Mouse (Mus musculus) layer of hippocampus, adult 11-12 months (tissue): ENCODE results near the gene Bud13.

Experiments used
- DNase-seq: peaks from one replicate; pipeline ENCODE4 v3.0.0; 2022; ENCODE audit warnings: low spot score

The Bud13 gene

GRCm38 (mm10) chr9:46282631-46283436 is at the start of gene Bud13:
TSS of gene Bud13 (plus strand) at chr9:46283008.
- DNase-seq = peak; percentile 91

- no peak for DNase-seq
These were observed 47.6 kb upstream of the Bud13 start for GRCm38 (mm10) chr9:46235196-46235595.

DNA sequence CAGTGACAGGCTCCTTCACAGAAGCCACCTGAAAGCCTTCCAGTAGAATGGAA is 47.4 kb upstream of the Bud13 start, which contains the start of gene Apoc3:
Gene Apoc3, minus strand, starts transcription at position 41 of the 53 bp plus-strand sequence.
- DNase-seq = no peak

DNA sequence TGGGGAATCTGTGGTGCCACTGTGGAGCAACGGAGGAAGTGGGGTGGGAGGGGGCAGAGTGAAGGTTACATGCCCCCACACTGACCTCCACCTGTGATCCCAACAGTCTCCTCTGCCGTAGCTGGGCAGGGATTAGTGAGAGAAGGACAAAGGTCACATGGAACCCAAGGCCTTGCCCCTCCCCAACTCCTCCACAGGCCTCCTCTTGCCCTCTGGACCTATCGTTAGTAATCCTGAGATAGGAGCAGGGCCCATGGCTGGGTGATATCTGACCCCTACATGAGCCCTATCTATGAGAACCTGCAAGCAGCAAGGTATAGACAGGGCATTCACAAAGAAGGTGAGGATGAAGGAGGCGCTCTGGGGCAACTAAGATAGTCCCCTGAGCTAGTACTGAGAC is 47.2 kb upstream of the Bud13 start:
- no peak for DNase-seq

GRCm38 (mm10) chr9:46238850-46239249 is 44.0 kb upstream of the Bud13 start:
- DNase-seq = no peak

GRCm38 (mm10) chr9:46240526-46241153 is 42.2 kb upstream of the Bud13 start, which contains the start of gene Apoa4:
TSS of gene Apoa4 (plus strand) at chr9:46240696.
- no peak for DNase-seq

DNA sequence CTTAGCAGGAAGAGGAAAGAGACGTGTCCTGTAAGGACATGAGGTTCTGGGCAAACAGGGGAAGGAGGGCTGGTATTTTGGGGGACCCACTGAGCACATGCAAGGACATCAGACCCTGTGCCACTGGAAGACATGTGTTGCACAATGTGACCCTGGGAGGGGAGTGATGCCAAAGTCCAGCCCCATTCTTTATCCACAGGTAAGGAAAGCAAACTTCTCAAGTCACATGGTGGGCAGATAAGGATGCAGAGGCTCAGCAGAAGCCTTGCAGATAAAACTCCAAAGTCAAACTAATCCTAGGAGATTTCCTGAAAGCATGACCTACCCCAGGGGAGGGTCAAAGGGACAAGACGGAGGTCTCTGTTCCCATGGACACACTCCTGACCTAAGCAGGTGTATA is 41.0 kb upstream of the Bud13 start:
- DNase-seq = no peak

DNA sequence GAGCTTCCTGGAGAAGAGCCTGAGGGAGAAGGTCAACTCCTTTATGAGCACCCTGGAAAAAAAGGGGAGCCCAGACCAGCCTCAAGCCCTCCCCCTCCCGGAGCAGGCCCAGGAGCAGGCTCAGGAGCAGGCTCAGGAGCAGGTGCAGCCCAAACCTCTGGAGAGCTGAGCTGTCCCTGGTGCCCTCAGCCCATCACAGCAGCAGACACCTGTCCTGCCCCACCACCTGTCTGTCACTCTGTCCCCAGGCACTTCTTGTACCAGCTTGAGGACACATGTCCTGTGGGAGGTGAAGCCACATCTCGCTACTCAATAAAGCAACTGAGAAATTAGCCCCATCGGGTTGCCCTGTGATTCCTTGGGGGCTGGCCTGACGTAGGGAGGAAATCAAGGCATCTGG is 39.7 kb upstream of the Bud13 start:
- DNase-seq = no peak

GRCm38 (mm10) chr9:46243584-46243983 is 39.2 kb upstream of the Bud13 start:
- DNase-seq = no peak

DNA sequence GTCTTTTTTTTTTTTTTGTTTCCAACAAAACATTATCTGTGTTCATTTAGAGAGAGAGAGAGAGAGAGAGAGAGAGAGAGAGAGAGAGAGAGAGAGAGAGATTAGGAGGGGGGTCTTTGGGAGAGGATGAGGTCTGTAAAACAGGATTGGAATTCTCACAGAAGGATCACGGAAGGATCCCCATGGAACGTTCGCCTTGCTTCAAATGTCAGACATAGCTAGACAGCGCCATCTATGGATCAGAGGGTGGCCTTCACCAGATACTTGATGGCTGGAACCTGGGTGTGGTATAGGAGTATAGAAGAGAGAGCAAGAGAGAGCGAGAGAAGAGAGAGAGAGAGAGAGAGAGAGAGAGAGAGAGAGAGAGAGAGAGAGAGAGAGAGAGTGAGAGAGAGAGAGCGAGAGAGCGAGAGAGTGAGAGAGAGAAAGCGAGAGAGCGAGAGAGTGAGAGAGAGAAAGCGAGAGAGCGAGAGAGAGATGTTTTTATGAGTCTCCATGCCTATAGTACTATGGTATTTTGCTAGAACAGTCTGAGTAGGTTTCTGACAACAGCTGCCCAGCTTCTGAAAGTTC is 36.0 kb upstream of the Bud13 start:
- peak; percentile 77 for DNase-seq

- no peak for DNase-seq
These were observed 26.6 kb upstream of the Bud13 start for GRCm38 (mm10) chr9:46256177-46256576.

- no peak for DNase-seq
These were observed 26.0 kb upstream of the Bud13 start for GRCm38 (mm10) chr9:46256658-46257385.

- no peak for DNase-seq
These were observed 25.3 kb upstream of the Bud13 start for GRCm38 (mm10) chr9:46257546-46257945.

GRCm38 (mm10) chr9:46259111-46259510 is 23.7 kb upstream of the Bud13 start:
- no peak for DNase-seq

DNA sequence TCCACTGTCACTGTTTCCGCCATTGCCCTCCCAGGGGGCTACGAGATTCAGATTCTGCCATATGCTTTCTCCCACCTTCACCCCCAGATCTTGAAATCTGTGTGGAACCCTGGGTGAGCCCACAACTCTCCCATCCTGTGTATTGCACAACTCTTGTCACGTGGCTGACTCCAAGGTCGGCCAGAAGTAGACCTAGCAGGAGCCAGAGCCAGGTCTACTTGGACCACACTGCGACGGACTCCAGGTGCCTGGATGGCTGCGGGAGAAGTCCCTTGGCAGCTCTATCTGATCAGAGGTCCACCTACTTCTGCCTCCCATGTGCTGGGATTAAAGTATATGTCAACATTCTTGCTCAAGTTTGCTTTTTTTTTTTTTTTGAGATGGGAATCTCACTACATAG is 21.7 kb upstream of the Bud13 start:
- DNase-seq = no peak

GRCm38 (mm10) chr9:46268343-46268873 is 14.4 kb upstream of the Bud13 start, which contains the start of gene Apoa5:
TSS of gene Apoa5 (plus strand) at chr9:46268633.
- no peak for DNase-seq

DNA sequence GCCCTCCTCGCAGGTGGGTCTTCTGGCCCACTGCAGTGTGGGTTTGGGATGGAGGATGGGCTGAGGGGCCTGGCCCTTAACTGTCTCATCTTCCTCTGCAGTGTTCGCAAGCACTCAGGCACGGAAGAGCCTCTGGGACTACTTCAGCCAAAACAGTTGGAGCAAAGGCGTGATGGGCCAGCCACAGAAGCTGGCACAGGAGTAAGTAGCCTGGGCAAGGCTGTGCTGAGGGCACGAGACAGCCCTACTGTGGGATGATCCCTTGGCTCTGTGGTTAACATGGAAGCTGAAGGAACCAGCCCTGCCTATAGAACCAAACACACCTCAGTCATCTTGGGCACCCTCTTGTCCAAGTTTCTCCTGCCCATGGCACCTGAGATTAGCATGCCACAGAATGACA is 13.7 kb upstream of the Bud13 start:
- DNase-seq = no peak

DNA sequence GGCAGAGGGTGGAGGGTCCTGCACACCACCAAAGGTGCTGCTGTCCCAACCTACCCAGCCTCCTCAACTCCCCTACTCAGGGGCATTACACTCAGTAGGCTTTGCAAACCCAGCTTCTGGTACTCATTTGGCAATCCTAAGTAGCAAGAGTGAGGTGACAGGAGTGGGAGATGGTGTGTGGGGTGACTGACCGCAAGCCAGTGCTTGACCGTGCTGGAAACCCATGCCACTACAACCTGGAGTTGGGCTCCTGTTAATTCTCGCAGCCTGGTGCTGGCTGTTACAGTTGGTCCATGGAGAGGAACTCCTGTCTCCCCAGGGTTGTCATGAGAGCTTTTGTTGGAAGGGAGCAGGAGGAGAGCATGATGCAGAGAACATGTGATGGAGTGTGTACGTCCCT is 12.0 kb upstream of the Bud13 start:
- no peak for DNase-seq

- DNase-seq = no peak
These were observed 10.7 kb upstream of the Bud13 start for GRCm38 (mm10) chr9:46272070-46272469.

DNA sequence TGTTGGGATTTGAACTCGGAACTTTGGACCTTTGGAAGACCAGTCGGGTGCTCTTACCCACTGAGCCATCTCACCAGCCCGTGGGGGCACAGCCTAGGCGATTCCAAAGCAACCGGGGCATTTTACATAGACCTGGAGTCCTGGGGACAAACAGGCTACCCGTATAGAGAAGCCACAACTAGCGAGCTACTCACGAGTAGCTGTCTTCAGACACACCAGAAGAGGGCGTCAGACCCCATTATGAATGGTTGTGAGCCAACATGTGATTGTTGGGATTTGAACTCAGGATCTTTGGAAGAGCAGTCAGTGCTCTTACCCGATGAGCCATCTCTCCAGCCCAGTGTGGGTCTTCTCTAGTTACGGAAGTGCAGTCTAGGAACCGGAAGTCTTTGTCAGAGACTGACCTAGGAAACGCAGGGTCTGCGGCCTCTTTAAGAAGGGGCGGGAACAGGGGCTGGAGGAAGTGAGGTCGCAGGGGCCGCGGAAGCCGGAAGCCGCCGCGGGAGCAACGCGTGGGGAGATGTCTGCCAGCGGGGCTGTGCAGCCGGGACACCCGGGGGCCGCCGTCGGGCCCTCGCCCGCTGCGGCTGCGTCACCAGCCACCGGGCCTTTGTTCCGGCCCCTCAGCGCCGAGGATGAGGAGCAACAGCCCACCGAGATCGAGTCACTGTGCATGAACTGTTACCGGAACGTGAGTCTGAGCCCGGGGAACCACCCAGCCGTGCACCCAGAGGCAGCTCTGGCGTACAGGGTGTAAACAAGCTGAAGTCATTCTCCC is 9.9 kb upstream of the Bud13 start, which contains the start of gene Zpr1:
Gene Zpr1, plus strand, starts transcription at position 388 of the 778 bp plus-strand sequence.
- peak; percentile 89 for DNase-seq

DNA sequence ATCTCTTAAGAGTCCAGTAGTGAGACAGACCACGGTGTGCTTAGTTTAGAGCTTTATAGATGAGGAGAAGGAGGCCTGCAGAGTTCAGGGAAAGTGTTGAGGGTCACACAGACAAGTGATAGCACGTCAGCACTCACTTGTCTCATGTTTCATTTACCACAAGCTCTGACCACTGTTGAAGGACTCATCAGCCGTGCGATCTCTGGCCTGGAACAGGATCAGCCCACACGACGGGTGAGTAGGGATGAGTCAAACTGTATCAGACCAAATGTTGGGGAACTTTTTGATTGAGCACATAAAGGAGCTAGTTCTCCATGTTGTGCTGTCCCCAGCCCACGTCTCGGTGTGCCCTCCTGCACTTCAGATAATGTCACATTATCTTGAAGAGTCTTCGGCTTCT is 8.3 kb upstream of the Bud13 start:
- no peak for DNase-seq

DNA sequence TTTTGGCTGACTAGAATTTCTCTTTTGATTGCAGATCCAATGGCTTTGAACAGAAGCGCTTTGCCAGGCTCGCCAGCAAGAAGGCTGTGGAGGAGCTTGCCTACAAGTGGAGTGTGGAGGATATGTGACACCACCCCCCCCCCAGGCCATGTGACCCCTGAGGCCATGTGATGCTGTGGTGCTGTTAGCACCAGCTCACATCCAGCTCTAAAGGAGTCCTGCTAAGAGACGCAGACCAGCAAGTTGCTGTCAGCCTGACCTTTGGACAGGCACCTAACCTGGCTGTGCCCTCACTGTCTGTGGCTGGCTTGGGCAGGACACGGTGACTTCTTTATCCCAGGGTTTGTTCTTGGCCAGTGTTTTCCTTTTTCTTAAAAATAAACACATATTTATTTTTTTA is 15.6 kb downstream of the Bud13 start:
- DNase-seq = no peak
